Mouse (Mus musculus) C2C12 (cell line): Measurements from ENCODE around the gene Pdia2. TPM values are rescaled to one million over a fixed set of nuclear protein-coding genes. Genes with fewer than 3 reads are reported as not detected.
A peak's percentile ranks its signal among the peaks of the same experiment; 100 is the strongest.

ENCODE experiments used
- H3K27me3 ChIP-seq: one replicate; pipeline ENCODE4 v1.6.1; 2011; ENCODE audit not compliant: control insufficient read depth, insufficient read depth, insufficient read length
- H3K36me3 ChIP-seq: one replicate; pipeline ENCODE4 v1.6.1; 2011; ENCODE audit not compliant: control insufficient read depth, insufficient read depth
- H3K4me3 ChIP-seq: one replicate; pipeline ENCODE4 v1.5.1; 2011; ENCODE audit warnings: mild to moderate bottlenecking, control low read depth; ENCODE audit not compliant: poor library complexity, insufficient read depth, severe bottlenecking
- H3K79me2 ChIP-seq: one replicate; pipeline ENCODE4 v1.6.1; 2011; ENCODE audit not compliant: control insufficient read depth, insufficient read depth
- H3K79me3 ChIP-seq: one replicate; pipeline ENCODE4 v1.6.1; 2011; ENCODE audit warnings: low read depth, control low read depth
- H3ac ChIP-seq: one replicate; pipeline ENCODE3; 2011; ENCODE audit warnings: low read depth; ENCODE audit not compliant: control insufficient read depth, insufficient read length
- CEBPB ChIP-seq: IDR thresholded peaks from one replicate; pipeline ENCODE4 v1.6.1; 2011; ENCODE audit warnings: low read depth, mild to moderate bottlenecking, control low read depth, moderate library complexity
- CTCF ChIP-seq: IDR thresholded peaks from one replicate; pipeline ENCODE4 v1.5.1; 2011; ENCODE audit not compliant: control insufficient read depth, insufficient read depth, insufficient read length
- FOSL1 ChIP-seq: IDR thresholded peaks from one replicate; pipeline ENCODE4 v1.8.0; 2011; ENCODE audit warnings: mild to moderate bottlenecking, low read length; ENCODE audit not compliant: poor library complexity, insufficient read depth, severe bottlenecking
- MAX ChIP-seq: IDR thresholded peaks from one replicate; pipeline ENCODE4 v1.6.1; 2011; ENCODE audit warnings: mild to moderate bottlenecking, control low read depth
- MYOD1 ChIP-seq: IDR thresholded peaks from one replicate; pipeline ENCODE4 v1.6.1; 2011; ENCODE audit warnings: low read depth; ENCODE audit not compliant: control insufficient read depth, insufficient read length
- MYOG ChIP-seq: IDR thresholded peaks from one replicate; pipeline ENCODE4 v1.6.1; 2011; ENCODE audit not compliant: control insufficient read depth, insufficient read length; ENCODE audit errors: extremely low read depth
- USF1 ChIP-seq: IDR thresholded peaks from one replicate; pipeline ENCODE4 v1.6.1; 2011; ENCODE audit warnings: low read depth, mild to moderate bottlenecking, control low read depth, moderate library complexity
- polyA plus RNA-seq: library from polyadenylated mRNA; unstranded; fragments of >200 nt; fragmentation: generic; extraction: Trizol; gene quantifications from one replicate; pipeline ENCODE4 v1.2.1, GENCODE M21; 2012; ENCODE audit warnings: missing spikeins

Gene Pdia2
- polyA plus RNA-seq, 1 experiment: 0.05 TPM

DNA sequence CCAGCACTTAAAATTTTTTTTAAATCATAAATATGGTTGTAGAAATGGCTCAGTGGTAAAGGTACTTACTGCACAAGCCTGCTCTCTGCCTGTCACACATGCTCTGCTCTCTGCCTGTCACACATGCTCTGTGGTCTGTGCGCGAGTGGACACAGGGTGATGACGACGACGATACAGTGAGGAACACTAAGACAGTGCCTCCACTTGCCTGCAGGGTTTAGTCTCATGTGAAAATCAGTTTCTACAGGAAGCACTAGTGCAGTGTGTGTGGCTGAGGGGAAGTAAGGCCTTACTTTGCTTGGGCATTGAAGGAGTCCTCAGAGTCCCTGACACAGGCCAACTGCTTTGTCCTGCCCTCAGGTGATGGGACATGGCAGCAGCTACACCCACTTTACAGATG lies 30.9 kb upstream of the Pdia2 start:
- TF ChIP-seq CTCF: no peak
- no peak for TF ChIP-seq CEBPB
- TF ChIP-seq MYOD1: no peak
- TF ChIP-seq FOSL1: no peak
- TF ChIP-seq USF1: no peak
- no peak for TF ChIP-seq MAX
- H3K36me3 ChIP-seq: no peaks in the 10 kb centered on the region
- H3K27me3 ChIP-seq: no peaks in the 10 kb centered on the region
- no peak overlapping the region for H3ac ChIP-seq
- no peaks in the 10 kb centered on the region for H3K79me3 ChIP-seq
- no peak overlapping the region for H3K4me3 ChIP-seq
- H3K79me2 ChIP-seq: no peaks in the 10 kb centered on the region

DNA sequence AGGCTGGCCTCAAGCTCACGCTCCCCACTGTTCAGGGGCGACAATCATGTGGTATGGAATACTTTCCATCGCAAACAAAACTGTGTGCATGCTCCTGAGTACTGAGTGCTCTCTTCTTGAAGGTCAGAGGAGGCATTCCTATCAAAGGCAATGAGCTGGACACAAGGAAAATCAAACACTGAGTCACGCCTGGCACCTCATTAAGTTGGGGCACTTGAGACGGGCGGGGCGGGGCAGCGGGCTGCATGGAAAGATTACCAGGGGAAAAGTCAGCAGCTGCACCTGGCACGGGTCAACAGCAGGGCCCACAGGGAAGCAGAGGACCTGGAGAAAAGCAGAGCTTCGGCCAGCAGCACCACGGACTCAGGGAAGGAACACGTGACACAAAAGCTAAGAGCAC lies 26.3 kb upstream of the Pdia2 start:
- Histone ChIP-seq H3ac (no peak overlapping the region), H3K36me3 (no peaks in the 10 kb centered on the region), H3K27me3 (no peaks in the 10 kb centered on the region), H3K4me3 (no peak overlapping the region), H3K79me3 (no peaks in the 10 kb centered on the region), H3K79me2 (no peaks in the 10 kb centered on the region)
- TF ChIP-seq FOSL1: no peak
- no peak for TF ChIP-seq MYOG
- TF ChIP-seq CEBPB: no peak
- TF ChIP-seq MAX: no peak
- peak; percentile 14 for TF ChIP-seq USF1
- peak; percentile 35 for TF ChIP-seq MYOD1

DNA sequence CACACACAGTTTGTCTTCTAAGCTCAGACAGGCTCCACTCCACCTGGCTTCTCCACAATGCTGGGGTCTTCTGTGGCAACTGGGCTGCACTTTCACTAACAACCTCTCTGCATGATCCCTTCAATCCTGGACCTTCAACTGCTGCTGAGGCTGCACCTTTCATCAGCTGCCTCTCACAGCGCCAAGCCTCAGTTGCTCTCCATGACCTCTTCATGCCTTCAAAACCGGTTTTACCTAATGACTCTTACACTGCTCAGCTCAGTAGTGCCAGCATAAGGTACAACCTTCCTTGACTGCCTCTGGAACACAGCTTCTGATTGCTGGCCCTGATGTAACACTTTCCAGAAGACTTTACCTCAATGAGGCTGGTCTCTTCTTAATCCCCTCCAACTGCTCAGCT lies 22.6 kb upstream of the Pdia2 start:
- Histone ChIP-seq H3K79me2 (no peaks in the 10 kb centered on the region), H3ac (no peak overlapping the region), H3K27me3 (no peaks in the 10 kb centered on the region), H3K36me3 (peaks cover 5% of the 10 kb centered on the region), H3K4me3 (no peak overlapping the region), H3K79me3 (no peaks in the 10 kb centered on the region)
- TF ChIP-seq MYOD1: no peak
- no peak for TF ChIP-seq FOSL1
- no peak for TF ChIP-seq MAX
- TF ChIP-seq CEBPB: no peak
- no peak for TF ChIP-seq CTCF
- no peak for TF ChIP-seq MYOG
- TF ChIP-seq USF1: no peak

DNA sequence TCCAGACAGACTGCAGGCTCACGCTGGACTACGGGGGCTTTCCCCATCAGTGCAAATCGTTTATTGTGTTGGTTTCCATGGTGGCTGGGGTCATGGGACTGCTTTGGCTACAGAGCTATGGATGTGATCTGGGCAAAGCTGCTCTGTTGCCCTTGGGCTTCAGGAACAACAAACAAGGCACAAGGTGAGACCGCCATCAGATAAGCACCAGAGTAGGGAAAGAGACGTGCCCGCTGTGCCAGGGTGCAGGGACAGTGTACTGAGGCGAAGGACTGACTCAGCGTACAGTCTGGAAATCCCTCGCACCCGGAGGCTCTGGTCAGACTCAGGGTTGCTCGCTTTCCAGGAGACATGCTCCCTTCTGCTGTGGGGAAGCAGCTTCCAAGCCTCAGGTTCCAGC lies 13.8 kb upstream of the Pdia2 start:
- Histone ChIP-seq H3K27me3 (no peaks in the 10 kb centered on the region), H3K79me3 (no peaks in the 10 kb centered on the region), H3K4me3 (no peak overlapping the region), H3K36me3 (peaks cover 1% of the 10 kb centered on the region), H3K79me2 (no peaks in the 10 kb centered on the region), H3ac (no peak overlapping the region)
- TF ChIP-seq MYOG (no peak), MYOD1 (no peak)

DNA sequence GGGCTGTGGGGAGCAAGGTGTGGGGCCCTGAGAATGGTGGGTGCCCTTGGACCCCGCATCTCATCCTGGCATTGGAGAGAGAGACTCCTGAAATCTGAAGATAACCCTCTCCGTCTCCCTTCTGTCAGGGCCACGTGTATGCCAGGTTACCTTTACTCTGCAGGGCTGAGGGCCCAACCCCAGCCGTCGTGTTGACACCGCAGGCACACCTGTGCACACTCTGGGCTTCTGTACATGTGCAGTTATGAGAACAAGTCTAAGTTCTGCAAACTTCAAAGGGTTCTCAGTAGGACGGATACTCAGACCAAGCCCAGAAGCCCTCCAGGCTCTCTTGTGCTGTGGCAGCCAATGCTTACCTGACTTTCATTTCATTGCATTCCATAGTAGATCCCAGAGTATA lies 13.4 kb upstream of the Pdia2 start:
- Histone ChIP-seq H3K79me2 (no peaks in the 10 kb centered on the region), H3K27me3 (no peaks in the 10 kb centered on the region), H3K36me3 (no peaks in the 10 kb centered on the region), H3K79me3 (no peaks in the 10 kb centered on the region), H3K4me3 (no peak overlapping the region), H3ac (no peak overlapping the region)
- no peak for TF ChIP-seq MYOG
- no peak for TF ChIP-seq USF1
- TF ChIP-seq CTCF: no peak
- TF ChIP-seq CEBPB: no peak

DNA sequence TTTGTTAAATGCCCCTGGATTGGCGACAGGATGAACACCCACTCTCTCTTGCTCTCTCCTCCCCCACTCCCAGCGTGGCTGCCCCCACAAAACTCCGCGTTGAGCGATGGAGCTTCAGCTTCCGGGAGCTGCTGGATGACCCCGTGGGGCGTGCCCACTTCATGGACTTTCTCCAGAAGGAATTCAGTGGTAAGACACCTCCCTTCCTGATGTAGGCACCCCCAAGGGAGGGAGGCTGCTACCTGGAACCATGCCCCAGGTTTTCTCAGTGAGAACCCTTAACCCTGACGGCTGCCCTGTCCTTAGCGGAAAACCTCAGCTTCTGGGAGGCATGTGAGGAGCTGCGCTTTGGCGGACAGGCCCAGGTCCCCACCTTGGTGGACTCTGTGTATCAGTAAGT lies 8.8 kb upstream of the Pdia2 start, which contains the start of gene Arhgdig:
Gene Arhgdig (minus strand): TSS at position 101 of the 400 bp plus-strand sequence.
- Histone ChIP-seq H3ac (no peak within 1 kb of the TSS), H3K79me3 (no peaks in the 10 kb centered on the region), H3K79me2 (no peaks in the 10 kb centered on the region), H3K27me3 (no peaks in the 10 kb centered on the region), H3K4me3 (no peak within 1 kb of the TSS), H3K36me3 (no peaks in the 10 kb centered on the region)
- TF ChIP-seq CTCF (no peak), FOSL1 (no peak), USF1 (no peak), MYOD1 (no peak), MYOG (no peak), MAX (no peak), CEBPB (no peak)

DNA sequence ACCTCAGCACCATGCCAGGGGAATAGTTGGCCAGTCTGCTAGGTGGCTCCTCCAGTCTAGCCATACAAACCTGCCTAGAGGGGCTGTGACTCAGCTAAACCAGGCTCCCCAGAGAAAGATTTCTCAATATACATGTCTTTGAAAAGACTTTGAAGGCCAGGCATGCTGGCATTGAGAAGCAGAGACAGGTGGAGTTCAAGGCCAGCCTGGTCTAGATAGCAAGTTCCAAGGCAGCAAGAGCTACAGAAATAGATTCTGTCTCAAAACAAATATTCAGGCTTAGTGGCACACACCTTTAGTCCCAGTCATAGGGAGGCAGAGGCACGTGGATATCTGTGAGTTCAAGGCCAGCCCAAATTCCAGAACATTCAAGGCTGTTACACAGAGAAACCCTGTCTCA lies 7.5 kb upstream of the Pdia2 start:
- no peaks in the 10 kb centered on the region for H3K79me2 ChIP-seq
- no peak for TF ChIP-seq MYOG
- no peak for TF ChIP-seq USF1
- no peak for TF ChIP-seq CEBPB
- TF ChIP-seq MYOD1: peak; percentile 54
- no peak for TF ChIP-seq FOSL1
- TF ChIP-seq MAX: no peak
- H3ac ChIP-seq: no peak overlapping the region
- H3K36me3 ChIP-seq: no peaks in the 10 kb centered on the region
- no peaks in the 10 kb centered on the region for H3K27me3 ChIP-seq
- no peak overlapping the region for H3K4me3 ChIP-seq
- H3K79me3 ChIP-seq: no peaks in the 10 kb centered on the region
